Mouse (Mus musculus): ENCODE measurements at regions not wholly inside any gene's neighbourhood (a gene's known extent, or its start where the extent isn't known, plus 50 kb on each side); places are given as distances from the start of the nearest gene placed in this dataset.

GRCm38 (mm10) chr14:33865746-33866145 is 57.6 kb upstream of the Gdf10 start:
- DNase-seq: peak; percentile 75

- DNase-seq: peak; percentile 58
Observed at GRCm38 (mm10) chr14:33867674-33868073, 55.7 kb upstream of the Gdf10 start.
